In genomic region chr11:11897645-11898357, GRCm38 (mm10) we compare ENCODE assay signal across 9 mouse cellular contexts. TPM values are rescaled to one million over a fixed set of nuclear protein-coding genes. Genes with fewer than 3 reads are reported as not detected.
A peak's percentile ranks its signal among the peaks of the same experiment; 100 is the strongest.
DNase-seq lines count a peak whose midpoint lies in the region; ATAC-seq and TF ChIP-seq lines count a peak whose summit lies in the region.
"Had no signal": no experiment of that assay in that cellular context is flagged by ENCODE, and none has a peak within 500 bp of the region (broad histone marks: within the 10 kb centered on the region; RNA-seq: fewer than 3 reads in every experiment).

Gene Ddc (minus strand): TSS chr11:11898144.

- TF ChIP-seq CTCF in lung, adult 2 months (IDR thresholded peaks at IDR 0.05; ENCODE audit: insufficient read depth, low read length), result no peak

- WGBS in lung, embryonic 16.5 days, result 66% methylated on average over 12 of the region's 12 CpGs
- 62% methylated on average over 12 of the region's 12 CpGs for WGBS in lung, adult 2 months
- 73% methylated on average over 12 of the region's 12 CpGs for WGBS in intestine, embryonic 14.5 days
- WGBS in liver, embryonic 15.5 days (ENCODE audit: insufficient replicate concordance), result 56% methylated on average over 12 of the region's 12 CpGs
- WGBS in forebrain, embryonic 10.5 days, result 92% methylated on average over 12 of the region's 12 CpGs

- no peak within 1 kb of the TSS for H3K4me3 ChIP-seq in lung, embryonic 16.5 days (ENCODE audit: low read length)
- H3K4me3 ChIP-seq in lung, adult 2 months (replicated peaks; ENCODE audit: extremely low read depth, low read depth, low read length), result no peak within 1 kb of the TSS
- H3K4me3 ChIP-seq in intestine, embryonic 14.5 days (ENCODE audit: low read depth, low read length), result peak within 1 kb of the TSS; percentile 15
- peak within 1 kb of the TSS; percentile 12; the same call in 1 of the 2 replicates for H3K4me3 ChIP-seq in liver, embryonic 15.5 days (replicated peaks)
- no peak within 1 kb of the TSS for H3K4me3 ChIP-seq in forebrain, embryonic 10.5 days
- H3K4me3 ChIP-seq: forebrain, embryonic 13.5 days; myocyte had no signal

- ATAC-seq in lung, embryonic 16.5 days (ENCODE audit: low read depth), result no peak
- peak; percentile 60 for ATAC-seq in intestine, embryonic 14.5 days (replicated peaks; ENCODE audit: low FRiP score, low TSS enrichment, low read depth)
- ATAC-seq in liver, embryonic 15.5 days (ENCODE audit: insufficient read depth), result peak; percentile 56
- ATAC-seq: forebrain, embryonic 13.5 days had no signal

- DNase-seq in lung, adult 2 months, result no peak
- DNase-seq in intestine, embryonic 14.5 days (ENCODE audit: low spot score), result no peak
- DNase-seq in forebrain, embryonic 10.5 days (ENCODE audit: extremely low spot score, low spot score), result no peak
- DNase-seq in neural tube, embryonic 10.5 days (ENCODE audit: extremely low spot score, low spot score), result no peak
- no peak for DNase-seq in spleen, adult 12 weeks (ENCODE audit: low spot score)

- no peak within 1 kb of the TSS for H3K9ac ChIP-seq in lung, embryonic 16.5 days (ENCODE audit: low read length)
- no peak within 1 kb of the TSS for H3K9ac ChIP-seq in intestine, embryonic 14.5 days (ENCODE audit: low read length)
- H3K9ac ChIP-seq in liver, embryonic 15.5 days, result no peak within 1 kb of the TSS
- H3K9ac ChIP-seq: forebrain, embryonic 13.5 days had no signal

- H3K4me2 ChIP-seq in lung, embryonic 16.5 days (ENCODE audit: low read depth, low read length), result no peak within 1 kb of the TSS
- peak within 1 kb of the TSS; percentile 35 for H3K4me2 ChIP-seq in intestine, embryonic 14.5 days (ENCODE audit: low read length)
- H3K4me2 ChIP-seq in liver, embryonic 15.5 days, result peak within 1 kb of the TSS; percentile 40
- H3K4me2 ChIP-seq: forebrain, embryonic 13.5 days had no signal

- H3K4me1 ChIP-seq in lung, embryonic 16.5 days (replicated peaks; ENCODE audit: control insufficient read depth, insufficient read depth, low read length), result peaks cover 3% of the 10 kb centered on the region; the same call in 1 of the 2 replicates
- H3K4me1 ChIP-seq in lung, adult 2 months (ENCODE audit: control insufficient read depth, insufficient read depth, low read length), result no peaks in the 10 kb centered on the region
- peaks cover 21% of the 10 kb centered on the region for H3K4me1 ChIP-seq in intestine, embryonic 14.5 days (replicated peaks; ENCODE audit: control insufficient read depth, insufficient read depth, low read length)
- H3K4me1 ChIP-seq in liver, embryonic 15.5 days (replicated peaks), result peaks cover 8% of the 10 kb centered on the region
- H3K4me1 ChIP-seq in forebrain, embryonic 10.5 days, result no peaks in the 10 kb centered on the region
- H3K4me1 ChIP-seq: forebrain, embryonic 13.5 days had no signal

- TF ChIP-seq POLR2A in lung, adult 2 months (IDR thresholded peaks at IDR 0.05; ENCODE audit: borderline replicate concordance, extremely low read depth, low read depth, low read length), result no peak

- H3K36me3 ChIP-seq in lung, embryonic 16.5 days (ENCODE audit: control insufficient read depth, insufficient read depth, low read length), result no peaks in the 10 kb centered on the region
- H3K36me3 ChIP-seq in intestine, embryonic 14.5 days (ENCODE audit: control insufficient read depth, insufficient read depth, low read length), result no peaks in the 10 kb centered on the region
- H3K36me3 ChIP-seq in liver, embryonic 15.5 days (replicated peaks), result no peaks in the 10 kb centered on the region
- no peaks in the 10 kb centered on the region for H3K36me3 ChIP-seq in forebrain, embryonic 10.5 days (replicated peaks)

- H3K27ac ChIP-seq in lung, embryonic 16.5 days (ENCODE audit: low read length), result peak within 1 kb of the TSS; percentile 53
- H3K27ac ChIP-seq in intestine, embryonic 14.5 days (ENCODE audit: low read depth), result peak within 1 kb of the TSS; percentile 25
- peak within 1 kb of the TSS; percentile 24; the same call in 1 of the 2 replicates for H3K27ac ChIP-seq in liver, embryonic 15.5 days (replicated peaks)
- H3K27ac ChIP-seq in forebrain, embryonic 10.5 days, result no peak within 1 kb of the TSS
- H3K27ac ChIP-seq: forebrain, embryonic 13.5 days had no signal

- no peaks in the 10 kb centered on the region for H3K9me3 ChIP-seq in lung, embryonic 16.5 days (ENCODE audit: control insufficient read depth, low read length)
- 0 out of 2 replicates have a peak, but pooled peaks cover 3% of the 10 kb centered on the region for H3K9me3 ChIP-seq in intestine, embryonic 14.5 days (ENCODE audit: control insufficient read depth, low read length)
- H3K9me3 ChIP-seq in liver, embryonic 15.5 days (replicated peaks), result no peaks in the 10 kb centered on the region
- no peaks in the 10 kb centered on the region for H3K9me3 ChIP-seq in forebrain, embryonic 10.5 days
- H3K9me3 ChIP-seq: forebrain, embryonic 13.5 days had no signal

- H3K27me3 ChIP-seq in lung, embryonic 16.5 days (ENCODE audit: control insufficient read depth, insufficient read depth, low read depth, low read length), result no peaks in the 10 kb centered on the region
- H3K27me3 ChIP-seq in intestine, embryonic 14.5 days (replicated peaks; ENCODE audit: control insufficient read depth, insufficient read depth, low read length), result no peaks in the 10 kb centered on the region
- H3K27me3 ChIP-seq in liver, embryonic 15.5 days, result no peaks in the 10 kb centered on the region
- no peaks in the 10 kb centered on the region for H3K27me3 ChIP-seq in forebrain, embryonic 10.5 days (ENCODE audit: poor library complexity, severe bottlenecking)
- H3K27me3 ChIP-seq: forebrain, embryonic 13.5 days had no signal

RNA-seq across cellular contexts. Expression of gene Ddc, which starts in this region (rescaled TPM):
- 15.9 and 17.7 TPM in 2 replicates for polyA plus RNA-seq in lung, embryonic 16.5 days (2015; fragmentation: Nextera tagmentation; extraction: Ambion mirVana)
- polyA plus RNA-seq in lung, adult 2 months (2012; rRNA removed), result 1.5 and 3.6 TPM in 2 replicates
- 34.8 and 37.3 TPM in 2 replicates for polyA plus RNA-seq in intestine, embryonic 14.5 days (2014; fragmentation: Nextera tagmentation; extraction: Ambion mirVana)
- 11.1 and 13.6 TPM in 2 replicates for polyA plus RNA-seq in liver, embryonic 15.5 days (2015; fragmentation: Nextera tagmentation; extraction: Ambion mirVana)
- 5.1 and 6.0 TPM in 2 replicates for polyA plus RNA-seq in forebrain, embryonic 10.5 days (2016; fragmentation: Nextera tagmentation; extraction: Ambion mirVana)

Comparison
In these comparisons a context has a peak if more than half of its experiments do, and no peak if none do; other contexts are left out.
1. H3K4me3 ChIP-seq: peak in intestine, embryonic 14.5 days (single experiment) and liver, embryonic 15.5 days (single experiment); none in lung, embryonic 16.5 days (single experiment), lung, adult 2 months (single experiment) and forebrain, embryonic 10.5 days (single experiment).